Mouse (Mus musculus) embryo, embryonic 11.5 days (tissue): ENCODE results near the gene Abhd6.

ENCODE experiments used
- DNase-seq: peaks from one replicate; pipeline ENCODE4 v3.0.0-alpha.2; 2012; ENCODE audit warnings: low read depth, low spot score

The Abhd6 gene

DNA sequence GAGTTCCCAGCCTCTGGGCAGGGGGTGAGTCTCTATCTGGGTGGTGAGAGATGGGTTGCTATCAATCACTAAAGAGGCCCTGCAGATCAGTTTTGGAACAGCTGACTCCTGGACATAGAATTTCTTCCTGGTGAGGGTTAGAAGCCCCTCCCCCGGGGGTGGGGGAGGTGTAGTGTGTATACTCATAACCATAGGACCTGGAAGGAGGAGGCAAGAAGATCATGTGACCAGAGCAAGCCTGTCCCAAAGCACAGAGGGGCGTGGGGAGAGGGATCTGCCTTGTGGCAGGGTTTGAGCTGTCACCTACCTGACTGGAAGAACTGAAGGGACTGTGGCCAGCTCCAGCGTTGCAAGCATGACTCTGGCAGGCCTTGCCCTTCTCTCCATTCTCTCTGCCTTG lies 59.4 kb downstream of the Abhd6 start:
- DNase-seq = no peak

DNA sequence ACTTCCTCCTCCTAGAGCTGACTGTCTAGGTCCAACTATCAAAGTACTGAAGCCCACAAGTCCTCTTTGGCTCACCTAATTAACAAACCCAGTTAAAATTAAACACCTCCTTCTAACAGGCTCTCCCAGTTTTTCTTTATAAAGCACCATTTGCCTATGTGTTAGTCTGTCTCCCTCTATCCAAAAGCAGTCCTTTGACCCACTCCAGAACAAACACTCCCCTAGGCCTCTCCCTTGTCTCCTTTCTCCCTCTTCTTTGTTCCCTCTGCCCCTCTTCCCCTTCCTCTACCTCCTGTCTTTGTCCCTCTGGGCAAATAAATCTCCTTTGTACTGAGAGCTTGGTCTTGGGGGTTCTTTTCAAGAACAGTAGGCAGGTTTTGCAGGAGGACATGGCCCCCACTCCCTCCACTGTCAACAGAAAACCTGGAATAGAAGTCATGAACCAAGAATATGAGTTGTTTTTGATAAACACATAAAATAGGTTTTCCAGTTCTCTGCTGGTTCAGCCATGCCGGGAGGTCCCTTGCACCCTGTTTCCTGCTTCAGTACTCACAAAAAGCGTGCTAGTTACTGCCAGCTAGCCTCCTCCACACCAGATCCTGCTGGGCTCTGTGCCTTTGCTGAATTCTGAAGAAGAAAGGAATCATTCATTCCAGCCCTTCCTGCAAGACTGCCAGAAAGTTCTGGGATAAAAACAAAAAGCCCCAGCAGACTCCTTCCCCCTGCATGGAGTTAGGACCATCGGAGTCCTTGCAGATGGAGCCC lies 60.0 kb downstream of the Abhd6 start:
- DNase-seq = no peak

DNA sequence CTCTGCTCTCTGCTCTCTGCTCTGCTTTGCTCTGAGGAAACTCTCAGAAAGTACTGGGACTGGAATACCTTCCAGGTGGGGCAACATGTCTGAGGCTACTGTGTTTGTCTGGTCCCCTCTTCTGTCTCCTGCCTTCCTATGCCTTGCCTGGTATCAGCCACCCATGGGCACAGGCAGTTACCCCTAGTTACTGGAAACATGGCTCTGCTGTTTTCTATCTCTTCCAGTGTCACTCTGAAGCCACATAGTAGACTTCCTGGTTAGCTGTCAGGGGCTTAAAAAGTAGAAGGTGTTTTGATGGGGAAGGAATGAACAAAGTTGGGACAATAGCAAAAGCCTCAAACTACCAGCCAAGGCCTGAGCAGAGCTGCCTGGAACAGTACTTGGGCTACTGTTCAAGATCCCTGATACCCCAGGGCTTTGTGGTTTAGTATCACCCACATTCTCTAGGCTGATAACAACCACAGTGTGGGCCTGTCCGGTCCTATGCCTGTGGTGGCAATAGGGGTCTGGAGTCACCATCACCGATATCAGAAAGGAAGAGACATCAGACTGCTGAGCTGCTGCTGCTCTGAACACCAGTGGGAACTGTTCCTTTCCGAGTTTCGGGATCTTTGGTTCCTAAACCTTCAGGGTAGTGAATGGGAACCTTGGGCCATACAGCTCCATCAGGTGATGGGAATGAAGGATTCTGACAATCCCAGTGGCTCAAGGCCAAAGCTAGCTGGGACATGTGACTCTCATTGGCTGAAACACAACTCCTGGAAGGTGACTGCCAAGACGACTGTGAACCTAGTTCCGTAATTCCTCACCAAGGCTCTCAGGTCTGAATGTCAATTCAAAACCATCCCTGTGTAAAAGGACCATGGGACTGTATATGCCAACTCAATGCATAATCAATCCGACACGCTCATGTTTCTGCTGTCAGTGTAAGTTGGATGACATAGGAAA lies 61.4 kb downstream of the Abhd6 start:
- DNase-seq = no peak

DNA sequence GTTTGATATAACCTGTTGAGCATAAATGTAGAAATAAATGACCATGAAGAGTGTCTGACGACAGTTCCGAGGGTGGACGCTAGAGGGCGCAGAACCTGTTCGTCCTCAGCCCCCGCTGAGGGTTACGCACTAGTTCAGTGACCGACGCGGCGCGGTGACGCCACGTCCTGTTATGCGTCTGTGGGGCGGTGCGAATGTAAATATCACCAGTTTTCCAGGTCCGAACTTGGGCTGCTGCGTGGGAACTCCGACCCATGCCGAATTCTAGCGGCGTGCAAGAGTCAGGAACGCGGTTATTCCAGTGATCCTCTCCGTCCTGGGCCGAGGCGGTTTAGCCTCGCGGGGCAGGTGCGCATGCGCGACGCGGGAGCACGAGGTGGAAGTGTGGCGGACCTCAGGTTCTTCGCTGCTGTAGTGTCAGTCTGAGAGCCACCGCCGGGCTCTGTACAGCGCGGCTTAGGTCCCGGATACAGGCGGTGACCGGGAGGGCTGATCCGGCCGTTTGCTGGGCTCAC lies 77.5 kb downstream of the Abhd6 start, which contains the start of gene Rpp14:
Gene Rpp14 (plus strand): TSS at position 203 of the 515 bp plus-strand sequence.
- peak; percentile 96 for DNase-seq

DNA sequence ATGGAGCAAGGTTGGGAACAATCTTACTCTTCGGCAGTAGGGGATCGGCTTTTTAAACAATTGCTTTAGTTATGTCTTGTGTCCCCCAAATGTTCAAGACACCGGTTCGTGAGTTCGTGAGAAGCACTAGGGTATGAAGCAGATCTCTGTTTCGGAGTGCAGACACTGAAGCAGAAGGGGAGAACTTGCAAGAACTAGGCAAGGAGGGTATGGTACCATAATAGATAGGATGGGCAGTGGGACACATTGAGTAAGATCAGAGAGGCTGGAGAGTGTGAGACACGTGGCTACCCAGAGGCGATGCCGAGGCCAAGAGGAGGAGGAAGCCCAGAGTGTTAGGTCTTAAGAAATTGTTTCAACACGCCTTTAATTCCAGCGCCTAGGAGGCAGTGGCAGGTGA lies 78.0 kb downstream of the Abhd6 start:
- no peak for DNase-seq

DNA sequence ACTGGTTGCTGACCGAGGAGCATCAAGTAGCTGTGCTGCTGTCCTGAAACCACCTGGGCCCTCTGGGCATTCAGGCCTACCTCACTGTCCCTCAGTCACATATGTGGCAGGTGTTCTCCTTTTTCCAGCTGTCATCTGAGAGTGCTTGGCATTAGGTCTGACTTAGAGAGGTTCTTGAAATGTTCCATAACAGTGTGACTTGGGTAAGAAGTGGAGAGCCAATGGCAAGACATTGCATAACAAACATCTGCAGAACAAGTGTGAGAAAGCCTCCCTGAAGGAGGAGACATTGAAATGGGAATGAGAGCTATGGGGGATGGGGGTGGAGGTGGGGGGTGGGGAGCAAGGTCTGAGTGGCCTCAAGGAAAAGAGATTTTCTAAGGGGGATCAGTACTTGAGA lies 80.2 kb downstream of the Abhd6 start:
- DNase-seq = no peak

DNA sequence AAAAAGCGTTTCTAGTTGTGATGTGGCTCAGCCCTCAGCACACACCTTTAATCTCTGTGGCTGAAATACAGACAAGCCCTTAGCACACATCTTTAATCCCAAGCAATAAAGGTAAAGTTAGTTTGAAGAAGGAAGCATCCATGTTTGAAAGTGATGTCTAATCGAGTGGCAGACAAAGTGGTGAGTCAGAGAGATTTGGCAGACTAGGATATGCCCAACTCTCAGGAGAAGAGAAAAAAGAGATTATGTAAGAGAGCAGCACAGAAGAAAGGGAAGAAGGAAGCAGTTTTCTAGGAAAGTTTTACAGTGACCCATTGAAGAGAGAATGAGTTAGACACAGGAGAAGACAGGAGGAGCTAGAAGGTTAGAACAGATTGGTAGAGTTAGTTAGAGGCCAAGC lies 86.3 kb downstream of the Abhd6 start:
- DNase-seq = no peak

DNA sequence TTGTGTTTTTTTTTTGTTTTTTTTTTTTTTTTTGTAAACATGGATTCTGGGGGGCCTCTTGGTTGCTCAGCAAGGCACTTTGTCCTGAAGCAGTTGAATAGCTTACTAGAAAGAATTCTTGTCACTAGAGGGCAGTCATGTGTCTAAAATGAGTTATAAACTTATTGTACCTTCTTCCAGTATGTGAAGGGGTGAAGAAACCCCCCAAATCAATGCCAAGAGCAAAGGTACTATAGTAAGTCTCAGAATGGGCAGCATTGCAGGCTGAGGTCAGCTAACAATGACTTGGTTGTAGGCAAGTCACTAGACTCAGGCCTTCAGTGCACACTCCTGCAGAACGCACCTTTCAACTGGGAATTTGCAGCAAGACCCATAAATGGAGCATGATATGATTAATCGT lies 89.9 kb downstream of the Abhd6 start:
- DNase-seq = peak; percentile 31

DNA sequence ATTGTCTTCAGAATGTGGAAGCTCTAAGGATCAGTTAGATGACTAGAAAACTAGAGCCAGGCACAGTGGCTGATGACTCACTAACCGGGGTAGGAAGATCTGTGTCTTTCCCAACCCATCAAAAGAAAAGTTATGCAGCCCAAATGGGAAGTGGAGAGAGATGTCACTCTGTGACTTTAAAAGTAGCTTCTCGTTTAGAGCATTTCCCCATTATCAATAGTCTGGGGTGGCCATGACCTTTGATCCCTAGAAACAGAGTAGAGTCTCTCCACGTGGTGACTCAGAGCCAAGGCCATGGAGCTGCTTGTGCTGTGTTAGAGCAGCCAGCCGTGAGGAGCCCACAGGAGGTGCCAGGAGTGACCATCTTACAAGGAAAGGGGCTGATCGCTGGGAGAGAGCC lies 90.7 kb downstream of the Abhd6 start:
- DNase-seq = no peak

DNA sequence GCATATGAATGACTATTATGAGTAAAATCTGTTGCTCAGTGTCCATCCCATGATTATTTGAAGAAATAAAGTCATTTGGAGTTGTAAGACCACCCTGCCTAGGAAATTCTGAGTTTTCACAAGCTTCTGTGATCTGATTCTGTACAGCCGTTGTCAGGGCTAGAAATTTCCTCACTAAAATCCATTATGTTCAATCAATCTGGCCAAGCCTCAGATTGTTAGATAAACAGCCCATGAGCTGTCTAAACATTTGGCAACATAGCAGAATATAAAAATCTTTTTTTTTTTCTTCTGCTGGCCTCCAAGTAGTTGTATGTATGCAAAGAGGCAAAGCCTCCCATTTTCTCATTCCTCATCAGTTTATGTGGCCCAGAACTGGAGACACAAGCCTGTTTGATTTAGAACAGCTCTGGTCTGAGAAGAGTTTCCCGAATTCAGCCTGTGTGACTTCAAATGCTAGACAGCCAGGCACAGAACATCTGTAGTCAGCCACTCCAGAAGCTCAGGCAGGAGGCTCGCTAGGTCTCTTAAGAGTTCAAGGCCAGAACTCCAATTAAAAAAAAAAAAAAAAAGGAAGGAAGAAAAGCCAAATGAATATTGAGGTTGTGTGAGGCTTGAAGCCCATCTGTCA lies 92.3 kb downstream of the Abhd6 start:
- DNase-seq = no peak

DNA sequence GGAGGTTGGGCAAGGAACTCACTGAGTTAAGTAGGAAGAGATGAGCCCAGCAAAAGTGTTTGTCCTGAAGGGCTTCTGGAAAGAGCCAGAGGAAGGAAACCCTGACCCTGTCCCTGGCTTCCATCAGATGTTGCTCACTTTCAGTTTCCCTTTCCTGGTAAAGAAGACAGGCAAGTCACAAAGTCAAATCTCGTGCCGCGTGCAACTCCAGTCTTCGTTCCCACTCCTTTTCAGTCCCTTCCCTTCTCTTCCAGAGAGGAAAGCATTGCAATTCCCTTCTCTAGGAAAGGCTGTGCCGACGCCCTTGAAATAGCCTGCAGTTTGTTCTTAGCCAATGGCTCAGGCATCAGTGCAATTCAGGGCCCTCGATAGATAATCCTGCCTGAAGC lies 92.9 kb downstream of the Abhd6 start:
- DNase-seq = no peak

DNA sequence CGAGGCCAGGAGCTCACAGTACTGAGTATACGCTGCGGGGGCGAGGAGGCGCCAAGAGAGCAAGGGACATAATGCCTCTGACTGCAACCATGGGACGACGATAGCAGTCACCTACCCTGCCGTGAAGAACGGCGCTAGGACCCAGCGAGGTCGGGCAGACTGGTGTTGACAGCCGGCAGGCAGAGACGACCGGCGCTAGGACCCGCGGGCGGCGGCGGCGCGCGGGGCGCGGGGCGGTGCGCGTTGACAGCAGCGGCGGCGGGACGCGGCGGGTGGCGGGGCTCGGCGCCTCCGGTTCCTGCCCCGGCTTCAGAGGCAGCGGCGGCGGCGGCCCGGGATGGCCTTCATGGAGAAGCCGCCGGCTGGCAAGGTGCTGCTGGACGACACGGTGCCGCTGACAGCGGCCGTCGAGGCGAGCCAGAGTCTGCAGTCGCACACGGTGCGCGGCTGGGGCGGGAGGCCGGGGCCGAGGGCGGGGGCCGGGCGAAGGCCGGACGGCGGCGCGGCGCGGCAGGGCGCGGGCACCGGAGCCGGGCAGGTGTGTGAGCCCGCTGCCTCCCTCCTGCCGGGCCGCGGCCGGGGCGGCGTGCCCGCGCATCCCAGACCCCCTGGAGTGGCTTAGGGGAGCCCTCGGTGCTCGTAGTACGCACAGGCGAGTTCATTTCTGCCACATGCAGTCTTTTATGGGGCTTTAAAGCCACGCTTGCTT lies 95.4 kb downstream of the Abhd6 start, which contains the start of gene Pxk:
Gene Pxk (plus strand): TSS at position 234 of the 709 bp plus-strand sequence.
- DNase-seq = peak; percentile 80

DNA sequence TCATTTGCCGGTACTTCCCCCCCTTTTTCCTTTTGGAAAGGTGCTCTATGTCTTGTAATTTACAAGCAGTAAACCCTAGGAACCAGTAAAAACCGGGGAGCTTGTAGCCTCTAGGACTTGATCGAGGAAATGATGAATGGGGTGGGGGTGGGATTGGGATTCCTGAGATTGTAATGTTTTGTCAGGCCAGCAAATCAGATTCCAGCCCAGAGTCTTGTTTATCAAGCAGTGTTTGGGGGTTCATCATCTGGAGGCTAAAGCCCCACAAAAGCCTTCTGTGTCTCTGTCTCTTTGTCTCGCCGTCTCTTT lies 95.9 kb downstream of the Abhd6 start:
- peak; percentile 27 for DNase-seq

DNA sequence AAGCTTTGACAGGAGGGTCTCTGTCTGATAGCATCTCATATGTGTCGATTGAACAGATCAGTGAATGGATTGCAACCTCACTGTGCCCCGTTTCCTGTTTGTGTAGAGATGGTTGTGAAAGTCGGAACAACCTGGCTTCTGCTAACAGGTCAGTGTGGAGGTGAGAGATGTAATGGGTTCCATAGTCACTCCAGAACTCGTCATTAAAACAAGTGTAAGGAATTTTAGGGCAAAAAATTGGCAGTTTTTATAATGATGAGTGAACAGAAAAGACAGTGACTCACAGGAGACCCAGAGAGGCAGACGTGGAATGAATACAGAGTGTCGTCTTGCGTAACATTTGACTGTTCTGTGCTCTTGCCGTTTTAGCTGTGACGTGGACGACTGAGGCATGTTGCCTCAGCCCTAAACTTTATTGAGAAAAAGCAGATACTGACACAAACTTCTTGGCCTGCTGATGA lies 96.9 kb downstream of the Abhd6 start:
- no peak for DNase-seq

DNA sequence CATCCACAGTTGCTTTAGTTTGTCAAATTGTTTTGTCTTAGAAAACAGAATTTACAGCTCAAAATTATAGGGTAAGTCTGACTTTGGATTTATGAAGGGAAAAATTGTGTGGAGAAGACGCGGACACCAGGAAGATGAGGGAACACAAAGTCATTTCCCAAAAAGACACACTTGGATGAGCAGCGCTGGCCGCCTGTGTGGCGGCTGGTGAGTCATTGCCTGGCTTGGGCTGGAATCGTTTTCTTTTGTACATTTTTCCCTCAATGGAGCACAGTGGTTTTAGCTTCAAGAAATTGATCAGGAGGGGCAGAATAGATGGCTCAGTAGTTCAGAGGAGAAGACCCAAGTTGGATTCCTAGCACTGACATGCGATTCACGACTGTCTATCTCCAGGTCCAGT lies 99.2 kb downstream of the Abhd6 start:
- DNase-seq = no peak

DNA sequence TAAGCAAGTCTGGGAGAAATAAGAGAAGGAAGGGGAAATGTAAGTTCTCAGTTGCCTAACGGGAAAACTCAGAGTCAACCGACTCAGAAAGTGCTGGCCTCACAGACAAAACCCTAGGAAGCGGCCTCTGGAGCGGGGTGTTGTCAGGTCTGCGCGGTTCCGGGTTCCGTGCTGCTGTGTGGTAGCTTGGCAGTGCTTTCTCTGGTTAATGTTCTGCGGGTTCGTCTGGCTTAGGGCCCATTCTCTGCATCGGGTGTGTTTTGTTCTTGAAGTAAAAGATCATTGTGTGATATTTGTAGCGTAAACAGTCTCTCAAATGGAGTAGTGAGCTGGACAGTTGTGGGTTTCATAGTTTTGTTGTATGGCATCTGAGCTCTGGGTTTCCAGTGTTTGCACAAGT lies 100.0 kb downstream of the Abhd6 start:
- no peak for DNase-seq
